Mouse (Mus musculus) neural tube, embryonic 12.5 days (tissue): ENCODE results near the gene Prpf8. TPM values are rescaled to one million over a fixed set of nuclear protein-coding genes. Genes with fewer than 3 reads are reported as not detected.
A peak's percentile ranks its signal among the peaks of the same experiment; 100 is the strongest.
"Not testable (repeated sequence)": the region's sequence is repeated elsewhere in the genome, so short reads cannot be mapped to it uniquely, and the experiment has no call there.

ENCODE experiments used
- ATAC-seq: fragments of 200-750 bp; cut with Nextera tagmentation; 2 replicates; pipeline ENCODE4 v1.8.0; 2017; ENCODE audit warnings: low read depth, mild to moderate bottlenecking, moderate TSS enrichment, moderate library complexity; ENCODE audit not compliant: low FRiP score
- H3K27ac ChIP-seq: fragments of 300-500 bp; sonication (generic); 2 replicates; pipeline ENCODE4 v1.5.1; 2016
- H3K27me3 ChIP-seq: fragments of 300-500 bp; sonication (generic); replicated peaks from 2 replicates; pipeline ENCODE4 v1.6.1; 2016; ENCODE audit warnings: mild to moderate bottlenecking
- H3K36me3 ChIP-seq: fragments of 300-500 bp; sonication (generic); 2 replicates; pipeline ENCODE4 v1.6.1; 2016; ENCODE audit warnings: mild to moderate bottlenecking
- H3K4me1 ChIP-seq: fragments of 300-500 bp; sonication (generic); 2 replicates; pipeline ENCODE4 v1.6.1; 2016
- H3K4me2 ChIP-seq: fragments of 300-500 bp; sonication (generic); replicated peaks from 2 replicates; pipeline ENCODE4 v1.6.1; 2016; ENCODE audit warnings: mild to moderate bottlenecking
- H3K4me3 ChIP-seq: fragments of 300-500 bp; sonication (generic); 2 replicates; pipeline ENCODE4 v1.5.1; 2016
- H3K9ac ChIP-seq: fragments of 300-500 bp; sonication (generic); 2 replicates; pipeline ENCODE4 v1.6.1; 2016; ENCODE audit warnings: mild to moderate bottlenecking
- H3K9me3 ChIP-seq: fragments of 300-500 bp; sonication (generic); 2 replicates; pipeline ENCODE4 v1.6.1; 2016; ENCODE audit warnings: mild to moderate bottlenecking
- WGBS: fragments of 180-500 bp; shearing (Covaris S2); methylation state at CpG from one replicate; pipeline ENCODE4 v1.1.7; 2016; 5-methylcytosine and 5-hydroxymethylcytosine counted together
- polyA plus RNA-seq: library from polyadenylated mRNA; unstranded; fragments of >200 nt; fragmentation: Nextera tagmentation; extraction: Ambion mirVana; gene quantifications from 2 replicates; pipeline ENCODE4 v1.2.1, GENCODE M21; 2016

The Prpf8 gene
- polyA plus RNA-seq, 1 experiment from 2014 or later, result 68.3 TPM

- H3K27ac ChIP-seq, result no peak overlapping the region
- 93% methylated on average over 8 of the region's 8 CpGs for WGBS
- H3K9me3 ChIP-seq, result no peaks in the 10 kb centered on the region
- H3K4me3 ChIP-seq, result no peak overlapping the region
- ATAC-seq, result no peak
- H3K9ac ChIP-seq, result no peak overlapping the region
- no peaks in the 10 kb centered on the region for H3K27me3 ChIP-seq
- peaks cover 24% of the 10 kb centered on the region for H3K36me3 ChIP-seq
- H3K4me1 ChIP-seq, result peaks cover 18% of the 10 kb centered on the region
- H3K4me2 ChIP-seq, result no peak overlapping the region
Measured at GRCm38 (mm10) chr11:75452081-75452480, 34.5 kb upstream of the Prpf8 start.

GRCm38 (mm10) chr11:75452812-75453557 is 33.6 kb upstream of the Prpf8 start:
- no peaks in the 10 kb centered on the region for H3K9me3 ChIP-seq
- no peaks in the 10 kb centered on the region for H3K27me3 ChIP-seq
- H3K4me2 ChIP-seq, result peak overlapping the region; percentile 99
- H3K4me3 ChIP-seq, result no peak overlapping the region
- no peak overlapping the region for H3K9ac ChIP-seq
- peaks cover 16% of the 10 kb centered on the region for H3K36me3 ChIP-seq
- no peak for ATAC-seq
- peaks cover 18% of the 10 kb centered on the region for H3K4me1 ChIP-seq
- WGBS, result 93% methylated on average over 31 of the region's 31 CpGs
- no peak overlapping the region for H3K27ac ChIP-seq

DNA sequence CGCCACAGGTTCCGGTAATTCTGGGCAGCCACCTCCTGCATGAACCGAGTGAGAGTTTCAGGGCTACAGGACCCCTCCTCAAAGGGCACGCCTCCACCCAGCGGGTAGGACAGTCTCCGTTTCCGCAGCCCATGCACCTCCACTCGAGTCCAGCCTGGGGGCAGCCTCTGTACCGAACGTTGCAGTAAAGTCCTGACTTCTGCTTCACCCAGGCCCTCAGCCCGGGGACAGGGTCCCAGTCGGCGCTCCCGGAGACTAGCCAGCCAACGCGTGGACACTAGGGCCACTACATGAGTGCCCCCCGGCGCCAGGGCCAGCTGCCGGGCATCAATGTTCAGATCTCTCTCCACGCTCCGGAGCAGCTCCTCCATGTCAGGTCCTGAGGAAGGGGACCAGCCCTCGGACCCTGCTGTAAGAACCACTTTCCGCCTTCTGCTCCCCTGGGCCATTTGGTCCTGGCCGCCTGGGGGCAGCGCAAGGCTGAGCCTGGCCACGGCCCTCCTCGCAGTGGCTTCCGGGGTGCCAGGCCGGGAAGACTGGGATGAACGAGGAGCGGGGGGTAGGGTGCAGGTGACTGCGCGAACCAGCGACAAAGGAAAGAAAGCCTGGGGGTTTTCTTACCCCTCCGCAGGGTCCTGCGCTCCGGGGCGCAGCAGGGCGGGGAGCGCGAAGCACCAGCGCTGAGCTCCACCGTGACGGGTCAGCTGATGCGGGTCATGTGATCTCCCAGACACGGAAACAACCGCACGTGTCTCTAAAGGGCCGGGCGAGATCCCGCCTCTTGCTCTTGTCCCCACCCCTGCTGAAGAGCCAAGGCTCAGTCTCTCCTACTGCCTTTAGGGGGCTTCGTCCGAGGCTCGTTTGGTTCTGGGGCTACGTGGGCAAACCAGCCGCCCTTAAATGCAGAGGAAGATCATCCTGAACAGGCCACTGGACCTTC is 32.4 kb upstream of the Prpf8 start, which contains the start of gene Wdr81:
Wdr81 (minus strand) TSS at position 727 of the 940 bp plus-strand sequence.
- Histone ChIP-seq H3K4me2 (peak within 1 kb of the TSS; percentile 99), H3K9ac (peak within 1 kb of the TSS; percentile 70), H3K9me3 (no peaks in the 10 kb centered on the region), H3K27ac (0 out of 2 replicates have a peak within 1 kb of the TSS, but pooled peaks have one; percentile 27), H3K4me1 (peaks cover 18% of the 10 kb centered on the region), H3K4me3 (peak within 1 kb of the TSS; percentile 63), H3K27me3 (no peaks in the 10 kb centered on the region), H3K36me3 (peaks cover 4% of the 10 kb centered on the region; the same call in 1 of the 2 replicates)
- peak; percentile 92 for ATAC-seq
- WGBS, result 2% methylated on average over 56 of the region's 56 CpGs

- no peaks in the 10 kb centered on the region for H3K36me3 ChIP-seq
- H3K4me3 ChIP-seq, result peak overlapping the region; percentile 63; the same call in 1 of the 2 replicates
- ATAC-seq, result no peak
- peaks cover 26% of the 10 kb centered on the region for H3K4me1 ChIP-seq
- H3K27ac ChIP-seq, result 0 out of 2 replicates have a peak overlapping the region, but pooled peaks have one; percentile 27
- H3K9me3 ChIP-seq, result no peaks in the 10 kb centered on the region
- 77% methylated on average over 10 of the region's 10 CpGs for whole genome bisulfite sequencing
- peak overlapping the region; percentile 49; the same call in 1 of the 2 replicates for H3K9ac ChIP-seq
- H3K4me2 ChIP-seq, result peak overlapping the region; percentile 99
- no peaks in the 10 kb centered on the region for H3K27me3 ChIP-seq
Measured at GRCm38 (mm10) chr11:75455041-75455736, 31.4 kb upstream of the Prpf8 start.

DNA sequence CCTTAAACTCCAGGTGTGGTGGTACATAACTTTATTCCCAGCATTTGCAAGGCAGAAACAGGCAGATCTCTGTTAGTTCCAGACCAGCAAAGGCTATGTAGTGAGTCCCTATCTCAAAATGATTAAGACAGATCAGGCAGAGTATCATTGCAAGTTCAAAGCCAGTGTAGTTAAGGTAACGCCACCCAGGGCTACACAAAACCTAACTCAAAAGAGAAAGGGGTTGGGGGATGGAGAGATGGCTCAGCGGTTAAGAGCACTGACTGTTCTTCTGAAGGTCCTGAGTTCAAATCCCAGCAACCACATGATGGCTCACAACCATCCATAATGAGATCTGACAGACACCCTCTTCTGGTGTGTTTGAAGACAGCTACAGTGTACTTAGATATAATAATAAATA is 30.6 kb upstream of the Prpf8 start:
- not testable (repeated sequence) for H3K4me2 ChIP-seq, H3K9me3 ChIP-seq, ATAC-seq, H3K27me3 ChIP-seq, H3K4me3 ChIP-seq, H3K9ac ChIP-seq, H3K36me3 ChIP-seq, H3K27ac ChIP-seq
- peaks cover 27% of the 10 kb centered on the region for H3K4me1 ChIP-seq
- WGBS, result 91% methylated on average over 2 of the region's 2 CpGs

DNA sequence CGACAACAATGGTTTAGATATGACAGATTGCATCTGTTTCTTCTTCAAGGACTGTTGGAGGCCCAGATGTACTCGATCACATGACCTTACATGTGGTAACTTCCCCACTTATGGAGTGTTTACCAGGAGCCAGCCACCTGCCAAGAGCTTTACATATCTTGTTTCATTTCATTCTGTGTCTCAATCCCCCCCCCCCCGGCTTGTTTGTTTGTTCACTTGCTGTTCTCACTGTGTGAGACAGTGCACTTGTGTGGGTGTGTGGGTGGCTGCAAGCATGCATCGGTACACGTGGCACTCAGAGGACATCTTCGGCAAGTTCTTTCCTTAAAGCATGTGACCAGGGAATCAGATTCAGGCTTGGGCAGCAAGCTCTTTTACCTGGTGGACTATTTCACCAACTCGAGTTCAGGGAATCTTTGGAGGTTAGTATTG is 30.2 kb upstream of the Prpf8 start:
- no peak for ATAC-seq
- Histone ChIP-seq H3K36me3 (no peaks in the 10 kb centered on the region), H3K4me1 (peaks cover 27% of the 10 kb centered on the region), H3K27me3 (no peaks in the 10 kb centered on the region), H3K9me3 (no peaks in the 10 kb centered on the region), H3K4me3 (no peak overlapping the region), H3K27ac (no peak overlapping the region), H3K4me2 (no peak overlapping the region), H3K9ac (no peak overlapping the region)
- 91% methylated on average over 7 of the region's 7 CpGs for WGBS

DNA sequence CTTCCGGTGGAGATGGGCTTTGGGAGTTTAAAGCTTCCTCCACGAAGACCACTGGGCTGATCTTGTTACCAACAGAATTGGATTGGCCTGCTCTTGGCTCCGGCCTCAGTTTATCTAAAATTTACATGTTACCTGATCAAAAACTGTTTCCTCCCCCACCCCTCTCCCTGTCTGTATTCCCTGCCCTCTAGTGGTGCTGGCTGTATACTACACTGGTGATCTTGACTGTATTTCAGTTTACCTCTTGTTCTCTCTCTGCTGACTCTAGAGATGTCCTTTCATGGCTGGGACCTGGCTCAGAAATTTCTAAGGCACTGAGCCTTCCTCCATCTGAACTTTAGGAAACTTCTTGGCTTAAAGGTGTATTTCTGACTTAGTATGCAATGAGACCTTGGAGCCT is 28.4 kb upstream of the Prpf8 start:
- no peak overlapping the region for H3K9ac ChIP-seq
- H3K4me3 ChIP-seq, result no peak overlapping the region
- no peak overlapping the region for H3K27ac ChIP-seq
- peaks cover 42% of the 10 kb centered on the region for H3K4me1 ChIP-seq
- H3K36me3 ChIP-seq, result no peaks in the 10 kb centered on the region
- no peak for ATAC-seq
- no peak overlapping the region for H3K4me2 ChIP-seq
- WGBS, result 27% methylated on average over 3 of the region's 3 CpGs
- H3K27me3 ChIP-seq, result no peaks in the 10 kb centered on the region; the same call in 1 of the 2 replicates
- no peaks in the 10 kb centered on the region for H3K9me3 ChIP-seq

- Histone ChIP-seq H3K4me3 (no peak overlapping the region), H3K27me3 (no peaks in the 10 kb centered on the region; the same call in 1 of the 2 replicates), H3K9me3 (no peaks in the 10 kb centered on the region), H3K4me1 (peaks cover 39% of the 10 kb centered on the region), H3K36me3 (no peaks in the 10 kb centered on the region), H3K9ac (no peak overlapping the region), H3K27ac (no peak overlapping the region), H3K4me2 (no peak overlapping the region)
- ATAC-seq, result no peak
- 81% methylated on average over 8 of the region's 8 CpGs for WGBS
Measured at GRCm38 (mm10) chr11:75458628-75459041, 28.0 kb upstream of the Prpf8 start.

GRCm38 (mm10) chr11:75459141-75459711 is 27.4 kb upstream of the Prpf8 start:
- Histone ChIP-seq H3K9ac (no peak overlapping the region), H3K4me1 (peaks cover 33% of the 10 kb centered on the region), H3K9me3 (no peaks in the 10 kb centered on the region), H3K36me3 (no peaks in the 10 kb centered on the region), H3K27me3 (no peaks in the 10 kb centered on the region; the same call in 1 of the 2 replicates), H3K4me2 (peak overlapping the region; percentile 72; the same call in 1 of the 2 replicates), H3K4me3 (no peak overlapping the region), H3K27ac (no peak overlapping the region)
- WGBS, result 85% methylated on average over 5 of the region's 5 CpGs
- no peak for ATAC-seq

GRCm38 (mm10) chr11:75459751-75460102 is 26.9 kb upstream of the Prpf8 start:
- Histone ChIP-seq H3K4me2 (peak overlapping the region; percentile 72), H3K9ac (0 out of 2 replicates have a peak overlapping the region, but pooled peaks have one; percentile 2), H3K4me1 (peaks cover 30% of the 10 kb centered on the region), H3K9me3 (no peaks in the 10 kb centered on the region), H3K27ac (no peak overlapping the region), H3K4me3 (no peak overlapping the region), H3K27me3 (no peaks in the 10 kb centered on the region; the same call in 1 of the 2 replicates), H3K36me3 (0 out of 2 replicates have a peak, but pooled peaks cover 3% of the 10 kb centered on the region)
- no peak for ATAC-seq
- WGBS, result 33% methylated on average over 5 of the region's 5 CpGs

GRCm38 (mm10) chr11:75460103-75460843 is 26.3 kb upstream of the Prpf8 start:
- WGBS, result 2% methylated on average over 19 of the region's 19 CpGs
- no peaks in the 10 kb centered on the region; the same call in 1 of the 2 replicates for H3K27me3 ChIP-seq
- peaks cover 8% of the 10 kb centered on the region; the same call in 1 of the 2 replicates for H3K36me3 ChIP-seq
- H3K4me3 ChIP-seq, result peak overlapping the region; percentile 41
- H3K9me3 ChIP-seq, result no peaks in the 10 kb centered on the region
- H3K4me2 ChIP-seq, result peak overlapping the region; percentile 72
- H3K4me1 ChIP-seq, result peaks cover 25% of the 10 kb centered on the region
- peak overlapping the region; percentile 38 for H3K9ac ChIP-seq
- H3K27ac ChIP-seq, result peak overlapping the region; percentile 60; the same call in 1 of the 2 replicates
- ATAC-seq, result peak; percentile 45
